Mouse (Mus musculus): ENCODE measurements around the gene Rangap1.
"Not testable (repeated sequence)": the region's sequence is repeated elsewhere in the genome, so short reads cannot be mapped to it uniquely, and the experiment has no call there.

The Rangap1 gene

DNA sequence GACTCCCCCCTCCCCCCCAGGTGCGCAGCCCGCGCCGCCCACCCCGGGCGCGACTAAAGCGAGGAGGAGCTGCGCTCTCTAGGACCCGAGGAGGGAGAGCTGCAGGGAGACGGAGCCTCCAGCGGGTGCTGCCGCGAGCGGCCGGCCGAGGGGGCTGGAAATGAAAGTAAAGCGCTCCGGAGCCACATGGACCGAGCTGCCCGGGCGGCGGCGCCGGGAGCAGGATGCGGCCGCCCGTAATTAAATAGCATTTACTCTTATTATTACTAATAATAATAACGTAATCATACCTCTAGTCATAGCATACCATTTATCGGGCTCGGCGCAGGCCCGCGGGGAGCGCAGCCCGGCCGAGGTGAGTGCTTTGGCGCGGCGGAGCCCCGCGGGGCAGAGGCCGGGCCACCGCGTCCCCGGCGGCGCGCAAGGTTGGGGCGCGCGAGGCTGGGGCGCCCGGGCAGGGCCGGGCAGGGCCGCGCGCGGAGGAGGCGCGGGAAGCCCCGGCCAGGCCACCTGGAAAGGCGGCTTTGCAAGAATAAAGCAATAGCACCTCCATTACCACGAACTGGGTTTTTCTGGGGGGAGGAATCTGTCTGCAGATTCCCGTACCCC, at the start of gene Rangap1, which contains the start of gene Zc3h7b:
Gene Rangap1 (minus strand): TSS at position 539 of the 609 bp plus-strand sequence.
Gene Zc3h7b (plus strand): TSS at position 66 of the 609 bp plus-strand sequence.
- DNase-seq: peak; percentile 80 to 85

GRCm38 (mm10) chr15:81792444-81792843, 47.1 kb upstream of the Rangap1 start:
- no peak for DNase-seq

GRCm38 (mm10) chr15:81787525-81787924, 42.2 kb upstream of the Rangap1 start:
- DNase-seq: no peak

GRCm38 (mm10) chr15:81785701-81786100, 40.4 kb upstream of the Rangap1 start:
- DNase-seq: no peak

- peak; percentile 60 to 74 for DNase-seq
Measured at GRCm38 (mm10) chr15:81784762-81785161, 39.4 kb upstream of the Rangap1 start.

DNA sequence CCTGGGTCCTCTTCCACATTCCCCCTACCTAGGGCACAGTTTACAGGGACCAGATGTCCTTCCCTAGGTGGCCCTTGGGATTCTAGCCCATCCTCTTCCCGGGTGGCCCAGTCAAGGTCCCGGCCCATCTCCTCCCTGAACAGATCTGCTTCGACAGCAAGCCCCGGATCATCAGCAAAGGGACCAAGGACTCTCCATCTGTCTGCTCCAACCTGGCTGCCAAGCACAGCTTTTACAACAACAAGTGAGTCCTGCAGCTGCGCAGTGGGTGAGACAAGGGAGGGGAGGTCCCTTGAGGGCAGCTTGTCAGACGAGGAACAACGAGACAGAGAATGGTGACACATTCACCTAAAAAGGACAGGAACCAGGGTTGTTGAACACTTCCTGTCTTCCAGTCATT, 36.5 kb upstream of the Rangap1 start:
- no peak for DNase-seq

DNA sequence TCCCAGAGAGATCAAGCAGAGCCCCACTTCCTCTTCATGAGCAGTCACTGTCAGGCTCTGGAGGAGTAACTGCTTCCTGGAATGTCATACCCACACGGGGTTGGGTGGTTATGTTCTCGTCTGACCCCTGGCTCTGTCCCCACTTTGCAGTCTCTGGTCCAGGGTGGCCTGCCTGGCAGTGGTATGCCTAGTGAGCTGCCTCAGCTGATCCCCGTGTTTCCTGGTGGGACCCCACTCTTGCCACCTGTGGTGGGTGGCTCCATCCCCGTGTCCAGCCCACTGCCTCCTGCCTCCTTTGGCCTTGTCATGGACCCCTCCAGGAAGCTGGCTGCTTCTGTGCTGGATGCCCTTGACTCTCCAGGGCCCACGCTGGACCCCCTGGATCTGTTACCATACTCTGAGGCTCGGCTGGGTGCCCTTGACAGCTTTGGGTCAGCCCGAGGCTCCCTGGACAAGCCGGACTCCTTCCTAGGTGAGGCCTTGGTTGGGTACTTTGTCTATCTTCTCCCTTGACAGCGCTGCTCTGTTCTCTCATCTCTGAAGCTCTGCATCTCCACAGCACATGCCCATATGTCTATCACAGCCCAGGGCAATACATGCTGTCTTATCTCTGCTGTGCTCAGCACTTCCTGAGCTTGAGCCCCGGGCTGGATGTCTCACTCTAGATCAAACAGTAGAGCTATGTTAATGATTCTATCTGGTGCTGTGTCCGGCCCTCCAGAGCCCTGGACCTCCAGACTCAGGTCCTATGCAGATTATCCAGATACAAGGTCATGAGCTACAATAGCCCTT, 31.5 kb upstream of the Rangap1 start:
- no peak for DNase-seq

GRCm38 (mm10) chr15:81774505-81775171, 29.3 kb upstream of the Rangap1 start:
- peak; percentile 78 to 88 for DNase-seq

DNA sequence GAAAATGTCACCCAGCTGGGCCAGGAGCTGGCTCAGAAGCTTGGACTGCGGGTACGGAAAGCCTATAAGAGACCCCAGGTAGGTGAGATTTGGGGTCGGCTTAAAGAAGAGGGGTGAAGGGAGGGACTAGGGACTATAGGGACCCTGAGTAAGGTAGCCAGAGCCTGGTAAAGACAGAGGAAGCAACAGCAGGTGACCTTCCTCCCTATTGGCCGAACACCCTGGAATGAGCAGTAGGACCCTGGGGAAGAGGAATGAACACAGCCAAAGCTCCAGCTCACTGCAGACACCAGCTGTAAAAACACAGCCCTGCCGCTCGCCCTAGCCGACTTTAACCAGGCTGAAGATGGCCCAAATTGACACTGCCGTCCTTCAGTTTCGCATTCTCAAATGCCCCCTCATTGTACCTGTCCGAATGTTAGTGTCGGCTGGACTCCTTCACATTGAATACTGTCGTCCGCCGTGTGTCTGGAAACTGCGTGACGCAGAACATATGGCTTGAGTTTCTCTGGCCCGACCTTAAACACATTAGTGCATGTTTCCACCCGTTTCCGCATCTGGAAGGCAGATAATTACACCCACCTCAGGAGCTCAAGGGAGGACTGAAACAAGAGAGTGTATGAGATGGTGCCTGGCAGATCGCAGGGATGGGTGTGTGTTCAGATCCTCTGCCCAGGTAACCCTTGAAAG, 27.2 kb upstream of the Rangap1 start:
- no peak for DNase-seq

GRCm38 (mm10) chr15:81769037-81769436, 23.7 kb upstream of the Rangap1 start:
- DNase-seq: peak in 1 of 2 experiments; percentile 44

DNA sequence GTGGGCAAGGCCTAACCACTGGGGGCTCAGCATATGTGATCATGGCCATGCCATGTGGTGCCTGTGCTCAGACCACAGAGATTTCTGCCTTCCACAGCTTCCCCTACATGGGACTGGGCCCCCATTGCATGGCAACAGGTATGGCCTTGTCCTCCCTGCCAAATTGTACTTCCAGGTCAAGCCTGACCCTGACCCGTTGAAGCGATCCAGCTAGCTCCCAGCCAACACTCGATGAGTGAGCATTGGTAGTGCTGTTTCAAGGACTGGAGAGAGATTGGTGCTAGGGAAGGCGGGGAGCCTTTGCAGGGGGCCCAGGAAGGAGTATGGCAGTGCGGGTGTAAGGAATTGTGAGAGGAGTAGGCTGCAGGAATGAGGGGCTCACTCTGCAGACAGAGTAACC, 21.1 kb upstream of the Rangap1 start:
- no peak for DNase-seq

- no peak for DNase-seq
Measured at GRCm38 (mm10) chr15:81765651-81766050, 20.3 kb upstream of the Rangap1 start.

DNA sequence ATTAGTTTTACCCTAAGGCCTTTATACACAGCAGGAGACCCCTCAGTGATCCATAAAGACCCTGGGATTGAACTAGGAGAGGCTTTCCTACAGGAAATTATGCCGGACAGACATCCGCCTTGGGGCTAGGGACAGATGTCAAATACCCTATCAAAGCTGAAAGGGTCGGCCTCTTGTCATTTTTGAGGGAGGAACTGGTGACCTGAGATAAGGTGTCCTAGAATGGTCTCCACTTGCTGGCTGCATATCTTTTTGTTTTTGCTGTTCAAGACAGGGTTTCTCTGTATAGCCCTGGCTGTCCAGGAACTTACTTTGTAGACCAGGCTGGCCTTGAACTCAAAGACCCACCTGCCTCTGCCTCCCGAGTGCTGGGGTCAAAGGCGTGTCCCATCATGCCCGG, 19.2 kb upstream of the Rangap1 start:
- no peak for DNase-seq

DNA sequence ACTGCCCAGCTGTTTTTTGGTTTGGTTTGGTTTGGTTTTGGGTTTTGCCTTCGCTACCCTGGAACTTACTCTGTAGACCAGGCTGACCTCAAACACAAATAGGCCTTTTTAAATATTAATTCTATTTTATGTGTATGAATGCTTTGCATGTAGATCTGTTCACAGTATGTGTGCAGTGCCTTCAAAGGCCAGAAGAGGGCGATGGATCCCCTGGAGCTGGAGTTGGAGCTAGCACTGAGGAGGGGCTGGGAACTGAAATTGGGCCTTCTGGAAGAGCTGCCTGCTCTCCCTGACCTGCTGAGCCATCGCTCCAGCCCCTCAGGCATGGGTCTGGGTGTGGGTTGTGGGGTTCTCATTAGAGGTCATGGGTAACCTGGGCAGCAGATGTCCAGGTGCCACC, 16.6 kb upstream of the Rangap1 start:
- no peak for DNase-seq

- DNase-seq: no peak
Measured at GRCm38 (mm10) chr15:81761381-81761780, 16.1 kb upstream of the Rangap1 start.

- DNase-seq: peak; percentile 42 to 67
Measured at GRCm38 (mm10) chr15:81760361-81761079, 15.2 kb upstream of the Rangap1 start.

- DNase-seq: no peak
Measured at GRCm38 (mm10) chr15:81759542-81759941, 14.2 kb upstream of the Rangap1 start.

GRCm38 (mm10) chr15:81758701-81759100, 13.4 kb upstream of the Rangap1 start:
- DNase-seq: peak; percentile 53 to 79

DNA sequence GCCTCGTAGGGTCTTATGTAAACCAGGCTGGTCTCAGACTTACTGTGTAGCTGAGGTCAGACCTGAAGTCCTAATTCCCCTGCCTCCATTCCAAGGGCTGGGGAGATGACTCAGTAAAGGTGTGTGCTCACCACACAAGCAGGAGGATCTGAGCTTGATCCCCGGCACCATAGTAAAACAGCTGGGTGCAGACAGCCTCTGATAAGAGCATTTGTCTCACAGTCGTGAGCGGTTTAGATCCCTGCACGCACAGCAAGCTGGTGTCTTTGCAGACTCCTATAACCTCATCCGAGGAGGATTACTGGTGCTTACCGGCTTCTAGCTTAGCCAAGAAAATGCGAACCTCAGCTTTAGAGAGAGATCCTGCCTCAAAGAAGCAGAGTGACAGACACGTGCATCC, 8.3 kb upstream of the Rangap1 start:
- no peak for DNase-seq

- DNase-seq: peak; percentile 84 to 85
Measured at GRCm38 (mm10) chr15:81749742-81750141, 4.4 kb upstream of the Rangap1 start.

- peak; percentile 39 to 75 for DNase-seq
Measured at GRCm38 (mm10) chr15:81745601-81746114, 328 bp upstream of the Rangap1 start.

GRCm38 (mm10) chr15:81742368-81742767, 3.0 kb downstream of the Rangap1 start:
- DNase-seq: not testable (repeated sequence)
